In the genomic region with DNA sequence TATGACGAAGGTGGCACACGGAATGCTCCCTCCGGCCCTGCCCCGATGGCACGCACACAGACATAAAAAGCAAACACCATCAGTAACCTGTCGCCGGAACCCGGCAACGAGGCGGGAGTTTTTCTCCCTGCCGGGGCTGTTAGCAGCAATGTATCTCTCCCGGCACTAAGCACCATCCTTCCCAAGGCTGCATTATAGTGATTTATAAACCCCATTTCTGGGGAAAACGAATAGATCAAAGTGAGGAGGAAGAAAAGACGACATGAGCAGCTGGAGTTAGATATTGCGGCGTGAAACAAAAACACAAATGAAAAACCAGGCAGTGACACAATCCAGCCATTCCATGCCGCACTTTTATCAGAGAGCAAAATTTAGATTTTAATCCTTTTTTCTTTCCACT, we compare ENCODE assay signal across 25 mouse cellular contexts. TPM values are rescaled to one million over a fixed set of nuclear protein-coding genes. Genes with fewer than 3 reads are reported as not detected.
DNase-seq lines count a peak whose midpoint lies in the region; ATAC-seq lines count a peak whose summit lies in the region.
"Had no signal": no experiment of that assay in that cellular context is flagged by ENCODE, and none has a peak within 500 bp of the region (broad histone marks: within the 10 kb centered on the region; RNA-seq: fewer than 3 reads in every experiment).

No protein-coding gene starts in this region.

- H3K36me3 ChIP-seq in hindbrain, embryonic 14.5 days (replicated peaks; ENCODE audit: control insufficient read depth, insufficient read depth): no peaks in the 10 kb centered on the region
- no peaks in the 10 kb centered on the region for H3K36me3 ChIP-seq in hindbrain, embryonic 11.5 days (ENCODE audit: control insufficient read depth, insufficient read depth, low read length)
- H3K36me3 ChIP-seq in midbrain, embryonic 11.5 days (ENCODE audit: control insufficient read depth, insufficient read depth, low read length): no peaks in the 10 kb centered on the region
- H3K36me3 ChIP-seq in midbrain, embryonic 13.5 days: no peaks in the 10 kb centered on the region
- no peaks in the 10 kb centered on the region for H3K36me3 ChIP-seq in neural tube, embryonic 15.5 days
- H3K36me3 ChIP-seq: forebrain, embryonic 10.5 days; heart, embryonic 10.5 days; limb, embryonic 10.5 days; liver, embryonic 15.5 days; lung, embryonic 15.5 days had no signal

- ATAC-seq in hindbrain, embryonic 14.5 days (ENCODE audit: low FRiP score): no peak
- ATAC-seq in hindbrain, embryonic 11.5 days (ENCODE audit: low FRiP score): no peak
- no peak for ATAC-seq in midbrain, embryonic 11.5 days (ENCODE audit: low FRiP score)
- ATAC-seq in midbrain, embryonic 13.5 days: no peak
- ATAC-seq in neural tube, embryonic 15.5 days (ENCODE audit: low FRiP score): peak; percentile 45; the same call in 1 of the 2 replicates
- ATAC-seq: forebrain, embryonic 16.5 days; intestine, postnatal 0 days; midbrain, embryonic 16.5 days had no signal

- H3K4me2 ChIP-seq in hindbrain, embryonic 14.5 days (replicated peaks): no peak overlapping the region
- no peak overlapping the region for H3K4me2 ChIP-seq in hindbrain, embryonic 11.5 days (replicated peaks; ENCODE audit: low read depth, low read length)
- H3K4me2 ChIP-seq in midbrain, embryonic 11.5 days: no peak overlapping the region
- H3K4me2 ChIP-seq in midbrain, embryonic 13.5 days (replicated peaks): no peak overlapping the region
- peak overlapping the region; percentile 28 for H3K4me2 ChIP-seq in neural tube, embryonic 15.5 days
- H3K4me2 ChIP-seq: liver, embryonic 15.5 days; lung, embryonic 15.5 days had no signal

- 54% methylated on average over 17 of the region's 17 CpGs for WGBS in hindbrain, embryonic 14.5 days
- 73% methylated on average over 17 of the region's 17 CpGs for WGBS in hindbrain, embryonic 11.5 days
- 81% methylated on average over 17 of the region's 17 CpGs for WGBS in midbrain, embryonic 11.5 days
- 75% methylated on average over 17 of the region's 17 CpGs for WGBS in midbrain, embryonic 13.5 days
- 15% methylated on average over 17 of the region's 17 CpGs for WGBS in neural tube, embryonic 15.5 days

- no peak for DNase-seq in hindbrain, embryonic 14.5 days (ENCODE audit: low spot score)
- no peak for DNase-seq in hindbrain, embryonic 11.5 days (ENCODE audit: low spot score)
- peak; percentile 69 for DNase-seq in midbrain, embryonic 11.5 days (ENCODE audit: low spot score, missing footprints)
- DNase-seq in mesoderm, embryonic 11.5 days (ENCODE audit: low read depth, low spot score): peak; percentile 41
- no peak for DNase-seq in left cerebral cortex, postnatal 10 days (ENCODE audit: extremely low spot score in 1 of 2, low spot score in 2 of 2)
- DNase-seq: cerebellum, adult 18-20 months; cerebellum, postnatal 14 days; gastrocnemius, postnatal 10 days; heart, postnatal 4 days; liver; retina, postnatal 1 day; right cerebral cortex, postnatal 25 days; spleen, adult 18-20 months; thymus, postnatal 14 days had no signal

- H3K4me1 ChIP-seq in hindbrain, embryonic 14.5 days (replicated peaks; ENCODE audit: control insufficient read depth, insufficient read depth, low read length): peaks cover 16% of the 10 kb centered on the region
- peaks cover 4% of the 10 kb centered on the region; the same call in 1 of the 2 replicates for H3K4me1 ChIP-seq in hindbrain, embryonic 11.5 days (replicated peaks; ENCODE audit: control insufficient read depth, insufficient read depth, low read length)
- peaks cover 8% of the 10 kb centered on the region for H3K4me1 ChIP-seq in midbrain, embryonic 11.5 days (ENCODE audit: control insufficient read depth, insufficient read depth, low read length)
- H3K4me1 ChIP-seq in midbrain, embryonic 13.5 days (replicated peaks): peaks cover 16% of the 10 kb centered on the region
- peaks cover 26% of the 10 kb centered on the region for H3K4me1 ChIP-seq in neural tube, embryonic 15.5 days

- no peak overlapping the region for H3K4me3 ChIP-seq in hindbrain, embryonic 14.5 days (replicated peaks; ENCODE audit: low read length)
- no peak overlapping the region for H3K4me3 ChIP-seq in hindbrain, embryonic 11.5 days (ENCODE audit: low read depth, low read length)
- H3K4me3 ChIP-seq in midbrain, embryonic 11.5 days (ENCODE audit: low read depth, low read length): no peak overlapping the region
- no peak overlapping the region for H3K4me3 ChIP-seq in midbrain, embryonic 13.5 days (replicated peaks)
- H3K4me3 ChIP-seq in neural tube, embryonic 15.5 days (replicated peaks): no peak overlapping the region
- H3K4me3 ChIP-seq: forebrain, embryonic 10.5 days; heart, embryonic 10.5 days; limb, embryonic 10.5 days; liver, embryonic 15.5 days; lung, embryonic 15.5 days had no signal

- H3K9me3 ChIP-seq in hindbrain, embryonic 14.5 days (ENCODE audit: control insufficient read depth, low read length): no peaks in the 10 kb centered on the region
- H3K9me3 ChIP-seq in hindbrain, embryonic 11.5 days (ENCODE audit: control insufficient read depth, low read length): no peaks in the 10 kb centered on the region
- H3K9me3 ChIP-seq in midbrain, embryonic 11.5 days (ENCODE audit: control insufficient read depth, low read length): no peaks in the 10 kb centered on the region
- no peaks in the 10 kb centered on the region for H3K9me3 ChIP-seq in midbrain, embryonic 13.5 days
- H3K9me3 ChIP-seq in neural tube, embryonic 15.5 days (replicated peaks): no peaks in the 10 kb centered on the region
- H3K9me3 ChIP-seq: forebrain, embryonic 10.5 days; heart, embryonic 10.5 days; limb, embryonic 10.5 days; liver, embryonic 15.5 days; lung, embryonic 15.5 days had no signal

- intact Hi-C loops in left cerebral cortex, postnatal 10 days (cut with DNase I): no loop called here

- H3K27me3 ChIP-seq in hindbrain, embryonic 14.5 days (ENCODE audit: control insufficient read depth, insufficient read depth, low read length): peaks cover 11% of the 10 kb centered on the region
- H3K27me3 ChIP-seq in hindbrain, embryonic 11.5 days (ENCODE audit: control insufficient read depth, insufficient read depth, low read length): no peaks in the 10 kb centered on the region
- no peaks in the 10 kb centered on the region for H3K27me3 ChIP-seq in midbrain, embryonic 11.5 days (ENCODE audit: control insufficient read depth, insufficient read depth, low read length)
- peaks cover 6% of the 10 kb centered on the region; the same call in 1 of the 2 replicates for H3K27me3 ChIP-seq in midbrain, embryonic 13.5 days
- H3K27me3 ChIP-seq in neural tube, embryonic 15.5 days (replicated peaks): peaks cover 8% of the 10 kb centered on the region
- H3K27me3 ChIP-seq: liver, embryonic 15.5 days; lung, embryonic 15.5 days had no signal

- no peak overlapping the region for H3K9ac ChIP-seq in hindbrain, embryonic 14.5 days
- no peak overlapping the region for H3K9ac ChIP-seq in hindbrain, embryonic 11.5 days (ENCODE audit: low read depth, low read length)
- no peak overlapping the region for H3K9ac ChIP-seq in midbrain, embryonic 11.5 days (ENCODE audit: low read length)
- H3K9ac ChIP-seq in midbrain, embryonic 13.5 days (replicated peaks): no peak overlapping the region
- no peak overlapping the region for H3K9ac ChIP-seq in neural tube, embryonic 15.5 days (replicated peaks)
- H3K9ac ChIP-seq: liver, embryonic 15.5 days; lung, embryonic 15.5 days had no signal

- H3K27ac ChIP-seq in hindbrain, embryonic 14.5 days: peak overlapping the region; percentile 52
- H3K27ac ChIP-seq in hindbrain, embryonic 11.5 days (ENCODE audit: low read depth, low read length): no peak overlapping the region
- no peak overlapping the region for H3K27ac ChIP-seq in midbrain, embryonic 11.5 days (ENCODE audit: low read depth, low read length)
- H3K27ac ChIP-seq in midbrain, embryonic 13.5 days: no peak overlapping the region
- H3K27ac ChIP-seq in neural tube, embryonic 15.5 days (replicated peaks): peak overlapping the region; percentile 68
- H3K27ac ChIP-seq: forebrain, embryonic 10.5 days; heart, embryonic 10.5 days; limb, embryonic 10.5 days; liver, embryonic 15.5 days; lung, embryonic 15.5 days; macrophage had no signal

RNA-seq across cellular contexts. Expression of gene Cfap77, which starts 33.8 kb away (rescaled TPM):
- 0.56 and 0.78 TPM in 2 replicates for polyA plus RNA-seq in hindbrain, embryonic 14.5 days (2014; fragmentation: Nextera tagmentation; extraction: Ambion mirVana)
- polyA plus RNA-seq in hindbrain, embryonic 11.5 days (2014; fragmentation: Nextera tagmentation; extraction: Ambion mirVana): 0.51 and 0.75 TPM in 2 replicates
- polyA plus RNA-seq in midbrain, embryonic 11.5 days (2014; fragmentation: Nextera tagmentation; extraction: Ambion mirVana): 0.77 and 1.2 TPM in 2 replicates
- polyA plus RNA-seq in midbrain, embryonic 13.5 days (2015; fragmentation: Nextera tagmentation; extraction: Ambion mirVana): 0.48 and 0.63 TPM in 2 replicates
- 0.47 and 0.49 TPM in 2 replicates for polyA plus RNA-seq in neural tube, embryonic 15.5 days (2015; fragmentation: Nextera tagmentation; extraction: Ambion mirVana)
- 1 to 10 TPM in 1 of 2 experiments, under 1 TPM in 1; 0.91 to 1.1 TPM for total RNA-seq in left cerebral cortex, postnatal 10 days (2021)
- total RNA-seq: gastrocnemius, postnatal 10 days had no signal
- polyA plus RNA-seq: liver, embryonic 15.5 days; macrophage had no signal

RNA-seq across cellular contexts. Expression of gene Ttf1, which starts 39.0 kb away (rescaled TPM):
- polyA plus RNA-seq in hindbrain, embryonic 14.5 days (2014; fragmentation: Nextera tagmentation; extraction: Ambion mirVana): 5.7 and 6.0 TPM in 2 replicates
- polyA plus RNA-seq in hindbrain, embryonic 11.5 days (2014; fragmentation: Nextera tagmentation; extraction: Ambion mirVana): 11.2 and 11.6 TPM in 2 replicates
- polyA plus RNA-seq in midbrain, embryonic 11.5 days (2014; fragmentation: Nextera tagmentation; extraction: Ambion mirVana): 11.4 and 13.8 TPM in 2 replicates
- 10.1 and 10.4 TPM in 2 replicates for polyA plus RNA-seq in midbrain, embryonic 13.5 days (2015; fragmentation: Nextera tagmentation; extraction: Ambion mirVana)
- 5.7 and 8.0 TPM in 2 replicates for polyA plus RNA-seq in neural tube, embryonic 15.5 days (2015; fragmentation: Nextera tagmentation; extraction: Ambion mirVana)
- total RNA-seq in left cerebral cortex, postnatal 10 days (2021): 1 to 10 TPM; 9.1 to 9.6 TPM

Comparison
In these comparisons a context has a peak if more than half of its experiments do, and no peak if none do; other contexts are left out.
1. H3K27ac ChIP-seq: peak in hindbrain, embryonic 14.5 days (single experiment) and neural tube, embryonic 15.5 days (single experiment); none in hindbrain, embryonic 11.5 days (single experiment), midbrain, embryonic 11.5 days (single experiment) and midbrain, embryonic 13.5 days (single experiment).
2. DNase-seq: peak in midbrain, embryonic 11.5 days (single experiment) and mesoderm, embryonic 11.5 days (single experiment); none in hindbrain, embryonic 14.5 days (single experiment), hindbrain, embryonic 11.5 days (single experiment) and left cerebral cortex, postnatal 10 days (0 of 2).